Mouse (Mus musculus): ENCODE measurements around the gene Olfr1167. TPM values are rescaled to one million over a fixed set of nuclear protein-coding genes. Genes with fewer than 3 reads are reported as not detected.
"Not testable (repeated sequence)": the region's sequence is repeated elsewhere in the genome, so short reads cannot be mapped to it uniquely, and the experiment has no call there.

Olfr1167 gene
- not detected for total RNA-seq (2021)
- long read RNA-seq, experiment 1: 0 reads
- long read RNA-seq, experiment 2: 0 reads

GRCm38 (mm10) chr2:88155093-88155492 lies at the start of gene Olfr1167:
Gene Olfr1167 (minus strand): TSS chr2:88155193.
- H3K27ac ChIP-seq; intact Hi-C loops (cut with DNase I): not testable (repeated sequence)

GRCm38 (mm10) chr2:88181580-88181979 lies 26.6 kb upstream of the Olfr1167 start, which contains the start of gene Olfr1168:
Gene Olfr1168 (plus strand): TSS chr2:88181880.
- no peak within 1 kb of the TSS for H3K27ac ChIP-seq
- TF ChIP-seq CTCF (IDR thresholded peaks at IDR 0.05): no peak
- DNase-seq: no peak
- intact Hi-C loops (cut with DNase I): no loop called here
- H3K4me3 ChIP-seq: no peak within 1 kb of the TSS

More at GRCm38 (mm10) chr2:88155093-88155492, at the start of gene Olfr1167:
- not testable (repeated sequence) for H3K4me3 ChIP-seq, DNase-seq

- no peak within 1 kb of the TSS for H3K4me3 ChIP-seq
- no peak within 1 kb of the TSS for H3K27ac ChIP-seq
- DNase-seq: no peak
- intact Hi-C loops (cut with DNase I): no loop called here
- no peak for TF ChIP-seq CTCF (IDR thresholded peaks at IDR 0.05)
Measured at GRCm38 (mm10) chr2:88128172-88128571, 26.8 kb downstream of the Olfr1167 start, which contains the start of gene Olfr1166. Gene Olfr1166 (minus strand): TSS chr2:88128272.

Other genes with a start within 250 kb of the Olfr1167 start
- gene Olfr1155, start 210.1 kb downstream of the Olfr1167 start, total RNA-seq (2021): not detected
- gene Olfr1156, start 202.1 kb downstream of the Olfr1167 start, total RNA-seq (2021): not detected
- gene Olfr1157, start 186.9 kb downstream of the Olfr1167 start, total RNA-seq (2021): not detected
- not detected for gene Olfr74, start 180.5 kb downstream of the Olfr1167 start, total RNA-seq (2021)
- not detected for gene Olfr1158, start 165.1 kb downstream of the Olfr1167 start, total RNA-seq (2021)
- not detected for gene Olfr1160, start 146.9 kb downstream of the Olfr1167 start, total RNA-seq (2021)
- gene Olfr1161, start 132.4 kb downstream of the Olfr1167 start, total RNA-seq (2021): not detected
- gene Olfr73, start 117.5 kb downstream of the Olfr1167 start, total RNA-seq (2021): not detected
- not detected for gene Olfr1162, start 104.1 kb downstream of the Olfr1167 start, total RNA-seq (2021)
- gene Olfr1163, start 83.4 kb downstream of the Olfr1167 start, total RNA-seq (2021): not detected
- not detected for gene Olfr1164, start 61.2 kb downstream of the Olfr1167 start, total RNA-seq (2021)
- gene Olfr1166, start 26.9 kb downstream of the Olfr1167 start, total RNA-seq (2021): not detected
- not detected for gene Olfr1168, start 26.7 kb upstream of the Olfr1167 start, total RNA-seq (2021)
- gene Olfr1170, start 73.1 kb upstream of the Olfr1167 start, total RNA-seq (2021): not detected
- gene Olfr1173, start 124.7 kb upstream of the Olfr1167 start, total RNA-seq (2021): not detected
- not detected for gene Olfr1174-ps, start 159.9 kb upstream of the Olfr1167 start, total RNA-seq (2021)
- gene Olfr1175-ps, start 172.0 kb upstream of the Olfr1167 start, total RNA-seq (2021): not detected
- not detected for gene Olfr1176, start 181.5 kb upstream of the Olfr1167 start, total RNA-seq (2021)
- not detected for gene Olfr1177-ps, start 191.3 kb upstream of the Olfr1167 start, total RNA-seq (2021)
- gene Olfr1178, start 231.9 kb upstream of the Olfr1167 start, total RNA-seq (2021): not detected

Measured in gastrocnemius, adult 2 months (tissue).